Mouse (Mus musculus): ENCODE results near the gene Btbd35f1.
"Not testable (repeated sequence)": the region's sequence is repeated elsewhere in the genome, so short reads cannot be mapped to it uniquely, and the experiment has no call there.

Gene Btbd35f1

DNA sequence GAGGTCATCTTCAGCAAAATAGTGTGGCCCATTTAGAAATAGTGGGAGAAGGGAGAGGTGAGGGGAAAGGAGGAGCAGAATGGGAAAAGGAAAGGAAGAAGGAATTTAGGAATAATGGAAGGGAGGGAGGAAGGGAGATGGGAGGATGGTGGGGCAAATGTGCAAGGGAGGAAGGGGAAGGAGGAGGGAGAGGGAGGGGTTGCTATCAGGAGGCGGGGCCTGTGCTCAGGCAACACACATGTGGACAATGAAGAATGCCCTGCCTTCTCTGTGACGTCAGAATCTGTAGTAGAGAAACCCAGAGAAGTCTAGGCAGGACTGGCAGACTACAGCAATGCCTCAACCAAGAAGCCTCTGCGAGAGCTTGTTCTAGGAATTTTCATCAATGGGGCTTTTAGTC lies at the start of gene Btbd35f1:
TSS of gene Btbd35f1 (plus strand) at position 301 of the 400 bp plus-strand sequence.
- DNase-seq (ENCODE audit: extremely low spot score) = not testable (repeated sequence)

DNA sequence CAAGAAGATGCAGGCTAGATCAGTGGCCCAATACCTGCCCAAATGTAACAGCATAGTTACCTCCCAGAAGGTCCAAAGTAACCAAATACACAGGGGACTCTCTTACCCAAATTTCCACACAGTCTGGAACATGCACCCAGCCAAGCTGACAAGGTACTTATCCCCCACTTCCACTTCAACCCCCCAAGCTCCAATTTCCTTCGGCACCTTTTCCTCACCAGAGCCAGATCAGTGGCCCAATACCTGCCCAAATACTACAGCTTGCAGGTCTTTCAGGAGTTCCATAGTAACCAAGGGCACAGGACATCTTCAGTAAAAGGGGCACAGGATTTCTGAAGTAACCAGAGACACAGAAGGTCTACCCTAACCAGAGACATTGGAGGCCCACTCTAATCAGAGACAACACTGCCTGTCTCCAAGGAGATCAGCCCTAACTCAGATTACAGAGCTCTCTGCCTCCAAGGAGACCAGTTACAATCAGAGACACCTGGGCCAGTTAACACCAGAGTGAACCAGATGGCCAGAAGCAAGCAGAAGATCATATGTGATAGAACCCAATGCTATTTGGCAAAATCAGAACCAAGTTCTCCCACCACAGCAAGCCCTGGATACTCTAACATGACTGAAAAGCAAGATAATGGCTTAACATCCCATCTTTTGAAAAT lies 31.2 kb downstream of the Btbd35f1 start:
- DNase-seq (ENCODE audit: extremely low spot score) = not testable (repeated sequence)

DNA sequence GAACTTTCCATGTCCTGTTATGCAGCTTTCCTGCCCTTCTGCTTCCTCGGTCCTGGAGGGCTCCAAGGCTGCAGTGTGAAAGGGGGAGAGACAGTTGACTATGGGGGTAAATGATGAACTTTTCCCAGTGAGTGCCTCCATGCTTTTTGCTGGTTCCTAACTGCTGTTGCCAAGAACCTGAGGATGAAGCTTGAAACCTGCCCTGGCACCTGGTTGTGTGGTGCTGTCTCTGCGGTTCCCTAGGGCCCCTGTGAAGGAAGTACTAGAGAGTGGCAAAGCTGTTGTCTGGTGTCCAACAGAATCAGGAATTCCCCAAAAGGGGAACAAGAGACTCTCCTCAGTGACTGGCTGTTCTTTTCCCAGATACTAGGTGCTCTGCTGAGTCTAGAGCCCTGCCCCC lies 41.2 kb downstream of the Btbd35f1 start:
- DNase-seq (ENCODE audit: extremely low spot score) = not testable (repeated sequence)

DNA sequence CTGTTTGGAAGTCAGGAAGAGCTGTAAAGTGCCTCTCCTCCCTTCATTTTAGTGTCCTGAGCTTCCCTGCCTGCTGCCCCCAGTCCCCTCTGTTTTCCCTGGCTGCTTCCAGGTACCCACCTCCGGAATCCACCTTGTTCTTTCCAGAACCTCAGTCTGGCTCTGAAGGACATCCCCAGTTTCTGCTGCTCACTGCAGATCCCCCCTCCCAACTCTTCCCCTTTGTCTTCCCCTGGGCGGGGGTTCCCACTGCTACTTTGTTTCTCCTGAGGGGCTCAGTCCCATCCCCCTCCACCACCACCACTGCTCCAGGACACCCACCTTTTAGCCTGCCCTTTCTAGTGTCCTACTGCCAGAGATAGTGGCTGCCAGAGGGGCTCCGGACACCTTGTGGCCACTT lies 41.6 kb downstream of the Btbd35f1 start:
- DNase-seq (ENCODE audit: extremely low spot score) = not testable (repeated sequence)

All from embryo, embryonic 9.5 days (tissue).